Mouse (Mus musculus): ENCODE measurements around the gene Eif2ak4.

DNA sequence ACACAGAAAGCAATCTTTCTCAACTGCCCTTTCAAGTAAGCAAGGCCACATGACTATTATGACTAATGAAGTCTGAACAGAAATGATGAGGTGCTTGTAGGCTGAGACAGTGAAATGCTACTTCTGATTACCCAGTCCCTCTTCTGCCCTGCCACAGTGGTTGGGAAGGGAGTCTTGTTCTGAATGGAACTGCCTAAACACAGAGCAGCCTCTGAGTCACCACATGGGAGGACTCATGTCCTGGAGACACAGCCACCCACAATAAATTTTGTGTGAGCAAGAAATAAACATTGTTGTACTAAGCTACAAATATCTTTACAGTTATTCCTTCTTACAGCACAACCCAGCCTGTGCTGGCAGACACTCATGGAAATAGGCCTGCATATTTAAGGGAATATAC is 12.5 kb upstream of the Eif2ak4 start:
- TF ChIP-seq CTCF (IDR thresholded peaks at IDR 0.05; ENCODE audit: low read depth, low read length), result no peak
- TF ChIP-seq GATA1 (IDR thresholded peaks at IDR 0.05; ENCODE audit: borderline replicate concordance, low read length), result no peak
- no peak for TF ChIP-seq POLR2AphosphoS5 (IDR thresholded peaks at IDR 0.05; ENCODE audit: insufficient replicate concordance, low read depth, low read length)

Measured in G1E (cell line).